In genomic region chr17:34294249-34294648, GRCm38 (mm10) we compare ENCODE assay signal across 29 mouse cellular contexts. TPM values are rescaled to one million over a fixed set of nuclear protein-coding genes. Genes with fewer than 3 reads are reported as not detected.
DNase-seq lines count a peak whose midpoint lies in the region; ATAC-seq and TF ChIP-seq lines count a peak whose summit lies in the region.
"Had no signal": no experiment of that assay in that cellular context is flagged by ENCODE, and none has a peak within 500 bp of the region (broad histone marks: within the 10 kb centered on the region; RNA-seq: fewer than 3 reads in every experiment).

No protein-coding gene starts in this region.

- TF ChIP-seq RAD21 in CH12.LX (IDR thresholded peaks at IDR 0.05; ENCODE audit: low read depth, low read length) = no peak

- no peak overlapping the region for H3K27ac ChIP-seq in kidney, embryonic 14.5 days (ENCODE audit: low read depth, low read length)
- peak overlapping the region; percentile 78 for H3K27ac ChIP-seq in CH12.LX (ENCODE audit: insufficient read depth, low read depth)
- H3K27ac ChIP-seq: embryonic facial prominence, embryonic 13.5 days; embryonic facial prominence, embryonic 15.5 days; forebrain, embryonic 10.5 days; forebrain, embryonic 12.5 days had no signal

- no peaks in the 10 kb centered on the region for H3K4me1 ChIP-seq in kidney, embryonic 14.5 days (ENCODE audit: control insufficient read depth, insufficient read depth, low read length)
- peaks cover 18 to 41% of the 10 kb centered on the region in 2 experiments for H3K4me1 ChIP-seq in CH12.LX (ENCODE audit: control insufficient read depth in 1 of 2, insufficient read depth in 2 of 2)
- H3K4me1 ChIP-seq: embryonic facial prominence, embryonic 13.5 days had no signal

- H3K27me3 ChIP-seq in kidney, embryonic 14.5 days (ENCODE audit: control insufficient read depth, insufficient read depth, low read length) = no peaks in the 10 kb centered on the region
- no peaks in the 10 kb centered on the region for H3K27me3 ChIP-seq in CH12.LX (replicated peaks)
- H3K27me3 ChIP-seq: embryonic facial prominence, embryonic 13.5 days; embryonic facial prominence, embryonic 15.5 days had no signal

- ATAC-seq in kidney, embryonic 14.5 days (ENCODE audit: low FRiP score, low TSS enrichment) = no peak
- ATAC-seq: forebrain, embryonic 14.5 days; forebrain, embryonic 16.5 days had no signal

- H3K36me3 ChIP-seq in kidney, embryonic 14.5 days (ENCODE audit: control insufficient read depth, insufficient read depth, low read length) = no peaks in the 10 kb centered on the region
- H3K36me3 ChIP-seq in CH12.LX (replicated peaks in 1 of 2; ENCODE audit: control insufficient read depth in 1 of 2, insufficient read depth in 1 of 2, low read length in 1 of 2) = peaks cover 4 to 14% of the 10 kb centered on the region in 2 experiments
- H3K36me3 ChIP-seq: embryonic facial prominence, embryonic 13.5 days; embryonic facial prominence, embryonic 15.5 days; forebrain, embryonic 10.5 days; forebrain, embryonic 12.5 days had no signal

- in situ Hi-C loops in CH12.LX (cut with MboI; ENCODE audit: low pct_ligation_motif_present, low pct_unique_long_range_greater_than_20kb, low sequenced_read_pairs) = no loop called here

- H3K9ac ChIP-seq in kidney, embryonic 14.5 days (ENCODE audit: low read depth, low read length) = no peak overlapping the region
- H3K9ac ChIP-seq in CH12.LX (ENCODE audit: insufficient read depth, low read depth) = peak overlapping the region; percentile 58; the same call in 1 of the 2 replicates
- H3K9ac ChIP-seq: embryonic facial prominence, embryonic 13.5 days; embryonic facial prominence, embryonic 15.5 days; forebrain, embryonic 12.5 days had no signal

- H3K9me3 ChIP-seq in kidney, embryonic 14.5 days (ENCODE audit: control insufficient read depth, low read length) = no peaks in the 10 kb centered on the region
- H3K9me3 ChIP-seq in CH12.LX (replicated peaks; ENCODE audit: low read length) = peaks cover 6% of the 10 kb centered on the region
- H3K9me3 ChIP-seq: embryonic facial prominence, embryonic 13.5 days; embryonic facial prominence, embryonic 15.5 days; forebrain, embryonic 10.5 days; forebrain, embryonic 12.5 days had no signal

- 64% methylated on average over 4 of the region's 4 CpGs for WGBS in kidney, embryonic 14.5 days

- TF ChIP-seq EP300 in CH12.LX (IDR thresholded peaks at IDR 0.05; ENCODE audit: low read length) = no peak

- dilution Hi-C loops in CH12.LX (cut with MboI; ENCODE audit: extremely low pct_ligation_motif_present, extremely low pct_unique_long_range_greater_than_20kb, low sequenced_read_pairs) = no loop called here

- TF ChIP-seq POLR2A in CH12.LX (IDR thresholded peaks at IDR 0.05; ENCODE audit: low read depth, low read length) = no peak

- no peak overlapping the region for H3K4me2 ChIP-seq in kidney, embryonic 14.5 days (replicated peaks; ENCODE audit: low read depth, low read length)
- peak overlapping the region; percentile 96 for H3K4me2 ChIP-seq in CH12.LX (ENCODE audit: insufficient read depth, low read depth, poor library complexity, severe bottlenecking)
- H3K4me2 ChIP-seq: embryonic facial prominence, embryonic 13.5 days; embryonic facial prominence, embryonic 15.5 days; forebrain, embryonic 12.5 days had no signal

- no peak for TF ChIP-seq CTCF in CH12.LX (conservative IDR thresholded peaks at IDR 0.05 in 1 of 2, IDR thresholded peaks at IDR 0.05 in 1 of 2; ENCODE audit: low read depth in 2 of 2, low read length in 2 of 2)

- H3K79me2 ChIP-seq in CH12.LX (replicated peaks; ENCODE audit: control insufficient read depth, extremely low read depth, insufficient read depth, poor library complexity, severe bottlenecking) = peaks cover 15% of the 10 kb centered on the region

- H3K4me3 ChIP-seq in kidney, embryonic 14.5 days (ENCODE audit: low read length) = no peak overlapping the region
- H3K4me3 ChIP-seq in CH12.LX (replicated peaks in 1 of 3; ENCODE audit: low read depth in 2 of 3, low read length in 2 of 3, poor library complexity in 1 of 3) = peak overlapping the region in 2 of 3 experiments; percentile 60 to 72
- H3K4me3 ChIP-seq: embryonic facial prominence, embryonic 13.5 days; embryonic facial prominence, embryonic 15.5 days; erythroblast, embryonic 14.5 days; forebrain, embryonic 10.5 days; forebrain, embryonic 12.5 days had no signal

- peak; percentile 1 for DNase-seq in kidney, adult 18-20 months
- DNase-seq in testis, postnatal 10 days (ENCODE audit: low spot score) = peak; percentile 23
- DNase-seq in testis, postnatal 14 days (ENCODE audit: low spot score) = no peak
- DNase-seq in CH12.LX (ENCODE audit: extremely low read depth) = no peak
- DNase-seq in thymus, postnatal 10 days (ENCODE audit: low spot score in 2 of 2) = no peak
- no peak for DNase-seq in layer of hippocampus, postnatal 36 days
- DNase-seq: adrenal gland, adult 2 months; adrenal gland, postnatal 10 days; adrenal gland, postnatal 25 days; cerebellum, adult 11 months; cerebellum, adult 18-20 months; cerebellum, adult 8-10 months; cerebellum, adult 9-11 months; cerebellum, postnatal 14 days; cerebellum, postnatal 36 days; embryo, embryonic 11 days had no signal

TF ChIP-seq in CH12.LX, 34 proteins besides CTCF, POLR2A, EP300 and RAD21:
- TF ChIP-seq ETS1 (conservative IDR thresholded peaks at IDR 0.05; ENCODE audit: low read depth, low read length) (0 out of 2 replicates have a peak, but pooled peaks have one; percentile 6), UBTF (IDR thresholded peaks at IDR 0.05; ENCODE audit: low read depth, low read length) (no peak), TCF12 (IDR thresholded peaks at IDR 0.05; ENCODE audit: low read depth, low read length) (no peak), ELF1 (IDR thresholded peaks at IDR 0.05; ENCODE audit: low read depth, low read length) (no peak), ZKSCAN1 (IDR thresholded peaks at IDR 0.05; ENCODE audit: borderline replicate concordance, low read depth, low read length) (no peak), SIN3A (IDR thresholded peaks at IDR 0.05; ENCODE audit: low read length) (0 out of 2 replicates have a peak, but pooled peaks have one; percentile 7), BHLHE40 (IDR thresholded peaks at IDR 0.05; ENCODE audit: low read depth, low read length) (no peak), SMC3 (IDR thresholded peaks at IDR 0.05; ENCODE audit: low read depth, low read length) (no peak), POLR2AphosphoS2 (IDR thresholded peaks at IDR 0.05; ENCODE audit: low read depth, low read length) (no peak), JUN (IDR thresholded peaks at IDR 0.05; ENCODE audit: insufficient read depth, low read depth, low read length) (no peak)

RNA-seq across cellular contexts. Expression of gene H2-Aa, which starts 6.6 kb away (rescaled TPM):
- polyA plus RNA-seq in kidney, embryonic 14.5 days (2014; fragmentation: Nextera tagmentation; extraction: Ambion mirVana) = 2.7 TPM in 2 replicates
- total RNA-seq in CH12.LX (2012; rRNA removed) (385 and 450 TPM in 2 replicates), CH12.LX (2014; rRNA removed) (481 and 488 TPM in 2 replicates)
- polyA plus RNA-seq in CH12.LX (2012; ENCODE audit: insufficient read length, low read depth) = 930 and 958 TPM in 2 replicates
- total RNA-seq in layer of hippocampus, postnatal 36 days (2021) = 1 to 10 TPM in 1 of 2 experiments, under 1 TPM in 1; 0.87 to 1.3 TPM
- total RNA-seq: MEL had no signal
- polyA plus RNA-seq: embryonic facial prominence, embryonic 11.5 days; erythroblast, embryonic 14.5 days; forebrain, embryonic 12.5 days; forebrain, embryonic 16.5 days had no signal

RNA-seq across cellular contexts. Expression of gene H2-Eb1, which starts 11.4 kb away (rescaled TPM):
- polyA plus RNA-seq in kidney, embryonic 14.5 days (2014; fragmentation: Nextera tagmentation; extraction: Ambion mirVana) = 5.9 and 7.1 TPM in 2 replicates
- total RNA-seq in CH12.LX (2012; rRNA removed) = 574 and 629 TPM in 2 replicates
- 511 and 534 TPM in 2 replicates for total RNA-seq in CH12.LX (2014; rRNA removed)
- polyA plus RNA-seq in CH12.LX (2012; ENCODE audit: insufficient read length, low read depth) = 898 and 899 TPM in 2 replicates
- total RNA-seq in layer of hippocampus, postnatal 36 days (2021) = 1 to 10 TPM; 1.3 TPM
- polyA plus RNA-seq: erythroblast, embryonic 14.5 days had no signal

RNA-seq across cellular contexts. Expression of gene H2-Eb2, which starts 31.2 kb away (rescaled TPM):
- 0.09 TPM in 1 of 2 replicates, not detected in the other for polyA plus RNA-seq in kidney, embryonic 14.5 days (2014; fragmentation: Nextera tagmentation; extraction: Ambion mirVana)
- 5.8 and 6.8 TPM in 2 replicates for total RNA-seq in CH12.LX (2012; rRNA removed)
- 10.9 and 12.2 TPM in 2 replicates for total RNA-seq in CH12.LX (2014; rRNA removed)
- polyA plus RNA-seq in CH12.LX (2012; ENCODE audit: insufficient read length, low read depth) = 10.2 and 11.4 TPM in 2 replicates
- total RNA-seq in layer of hippocampus, postnatal 36 days (2021) = not detected
- total RNA-seq: adrenal gland, adult 2 months; adrenal gland, postnatal 25 days; adrenal gland, postnatal 4 days; common myeloid progenitor, adult 5-6 weeks; ES-E14; MEL had no signal
- polyA plus RNA-seq: embryonic facial prominence, embryonic 11.5 days; embryonic facial prominence, embryonic 13.5 days; embryonic facial prominence, embryonic 15.5 days; erythroblast, embryonic 14.5 days; forebrain, embryonic 10.5 days; forebrain, embryonic 12.5 days; forebrain, embryonic 14.5 days; forebrain, embryonic 16.5 days had no signal

RNA-seq across cellular contexts. Expression of gene H2-Ab1, which starts 36.8 kb away (rescaled TPM):
- polyA plus RNA-seq in kidney, embryonic 14.5 days (2014; fragmentation: Nextera tagmentation; extraction: Ambion mirVana) = 21.7 and 22.9 TPM in 2 replicates
- total RNA-seq in CH12.LX (2012; rRNA removed) (114 and 158 TPM in 2 replicates), CH12.LX (2014; rRNA removed) (105 and 119 TPM in 2 replicates)
- 634 and 699 TPM in 2 replicates for polyA plus RNA-seq in CH12.LX (2012; ENCODE audit: insufficient read length, low read depth)
- total RNA-seq in layer of hippocampus, postnatal 36 days (2021) = 1 to 10 TPM; 1.6 to 1.9 TPM
- total RNA-seq: MEL had no signal

RNA-seq across cellular contexts. Expression of gene H2-Ob, which starts 55.5 kb away (rescaled TPM):
- polyA plus RNA-seq in kidney, embryonic 14.5 days (2014; fragmentation: Nextera tagmentation; extraction: Ambion mirVana) = not detected in 2 replicates
- total RNA-seq in CH12.LX (2012; rRNA removed) (8.4 and 13.7 TPM in 2 replicates), CH12.LX (2014; rRNA removed) (31.9 and 39.7 TPM in 2 replicates)
- 19.9 and 27.2 TPM in 2 replicates for polyA plus RNA-seq in CH12.LX (2012; ENCODE audit: insufficient read length, low read depth)
- total RNA-seq in layer of hippocampus, postnatal 36 days (2021) = under 1 TPM in 1 of 2 experiments, not detected in 1; 0.47 TPM
- total RNA-seq: ES-E14 had no signal
- polyA plus RNA-seq: embryonic facial prominence, embryonic 11.5 days; embryonic facial prominence, embryonic 13.5 days; erythroblast, embryonic 14.5 days; forebrain, embryonic 10.5 days; forebrain, embryonic 12.5 days had no signal

Comparison
In these comparisons a context has a peak if more than half of its experiments do, and no peak if none do; other contexts are left out.
1. DNase-seq: peak in kidney, adult 18-20 months (single experiment) and testis, postnatal 10 days (single experiment); none in testis, postnatal 14 days (single experiment), CH12.LX (single experiment), thymus, postnatal 10 days (0 of 2) and layer of hippocampus, postnatal 36 days (0 of 2).
2. RNA of gene H2-Aa, which starts 6.6 kb away (total RNA-seq): 385 to 488 TPM in CH12.LX; 0.87 to 1.3 TPM in layer of hippocampus, postnatal 36 days; every median in the first group is over 100 times any median in the second.
3. RNA of gene H2-Eb1, which starts 11.4 kb away (total RNA-seq): 511 to 629 TPM in CH12.LX; 1.3 TPM in layer of hippocampus, postnatal 36 days; every median in the first group is over 100 times any median in the second.
4. RNA of gene H2-Eb2, which starts 31.2 kb away (total RNA-seq): 5.8 to 12.2 TPM in CH12.LX; not detected in layer of hippocampus, postnatal 36 days; every median in the first group is over 4 times any median in the second.